14 mouse cellular contexts compared by ENCODE assay signal in the genomic region with DNA sequence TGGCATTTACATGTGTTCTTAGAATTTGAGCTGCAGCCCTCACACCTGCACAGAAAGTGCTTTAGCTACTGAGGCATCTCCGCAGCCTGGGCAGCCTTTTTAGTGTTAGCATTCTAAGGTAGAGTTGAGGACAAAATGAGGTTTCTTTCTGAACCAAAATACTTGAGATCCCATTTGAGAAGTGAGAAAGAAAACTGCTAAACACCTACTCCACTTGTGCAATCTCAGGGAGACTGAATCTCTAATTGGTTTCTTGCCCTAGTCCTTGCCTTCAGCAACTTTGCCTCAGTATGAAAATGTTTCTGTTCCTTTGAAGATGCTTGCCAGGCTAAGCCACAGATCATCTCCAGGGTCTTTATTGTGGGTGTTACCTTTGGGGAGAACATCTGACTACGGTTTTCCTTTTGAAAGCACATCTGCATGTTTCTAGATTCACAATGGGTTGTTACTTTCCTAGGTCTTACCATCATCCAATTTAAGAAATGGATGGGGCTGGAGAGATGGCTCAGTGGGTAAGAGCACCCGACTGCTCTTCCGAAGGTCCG.
"Had no signal": no experiment of that assay in that cellular context is flagged by ENCODE, and none has a peak within 500 bp of the region (broad histone marks: within the 10 kb centered on the region; RNA-seq: fewer than 3 reads in every experiment).

No protein-coding gene starts in this region.

- H3K27me3 ChIP-seq: intestine, embryonic 15.5 days; limb, embryonic 12.5 days; liver, embryonic 13.5 days; neural tube, embryonic 12.5 days had no signal

- H3K4me3 ChIP-seq: intestine, embryonic 15.5 days; layer of hippocampus, adult 2 months; limb, embryonic 12.5 days; liver, embryonic 13.5 days; midbrain, embryonic 10.5 days; myocyte; neural tube, embryonic 12.5 days had no signal

- H3K36me3 ChIP-seq: intestine, embryonic 15.5 days had no signal

- DNase-seq: kidney, adult 18-20 months; kidney, postnatal 10 days; kidney, postnatal 4 days; liver; liver, embryonic 13.5 days; liver, postnatal 0 days; lung, postnatal 36 days; midbrain, embryonic 14.5 days had no signal

- H3K4me1 ChIP-seq: intestine, embryonic 15.5 days had no signal

- H3K27ac ChIP-seq: intestine, embryonic 15.5 days; layer of hippocampus, adult 2 months; limb, embryonic 12.5 days; liver, embryonic 13.5 days; midbrain, embryonic 10.5 days; neural tube, embryonic 12.5 days had no signal
